ENCODE assay signal across 7 mouse cellular contexts in the genomic region with DNA sequence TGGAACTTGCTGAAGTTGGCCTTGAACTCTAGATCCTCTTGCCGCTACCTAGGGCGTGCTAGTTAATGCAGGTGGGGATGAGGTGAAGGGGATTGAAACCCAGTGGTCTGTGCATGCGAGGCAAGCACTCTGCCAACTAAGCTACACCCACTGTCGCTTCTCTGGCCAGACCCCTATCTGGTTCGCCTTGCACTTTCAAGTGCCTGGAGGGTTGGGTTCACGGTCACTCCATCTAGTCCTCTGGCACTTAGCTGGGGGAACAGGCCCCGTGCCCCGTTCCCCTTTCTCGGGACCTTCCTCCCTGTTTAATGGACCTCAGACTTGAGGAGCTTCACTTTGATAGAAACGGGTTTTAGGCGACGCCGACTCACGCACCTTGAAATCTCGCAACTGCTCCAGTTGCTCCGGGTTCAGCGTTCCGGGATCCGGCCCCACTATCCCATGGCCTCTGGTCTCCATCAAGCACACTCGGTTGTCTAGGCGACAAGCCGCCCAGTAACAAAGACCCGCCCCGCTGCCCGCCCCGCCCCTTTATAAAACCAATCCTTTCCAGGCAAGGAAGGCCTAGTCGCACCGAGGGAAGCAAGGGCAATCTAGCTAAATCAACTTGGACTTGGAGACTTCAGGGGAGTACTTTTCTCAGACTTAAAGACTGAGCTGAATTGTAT. TPM values are rescaled to one million over a fixed set of nuclear protein-coding genes. Genes with fewer than 3 reads are reported as not detected.
DNase-seq lines count a peak whose midpoint lies in the region; ATAC-seq and TF ChIP-seq lines count a peak whose summit lies in the region.

No protein-coding gene starts in this region.

- DNase-seq in R1 (ENCODE audit: low read depth, low spot score), result peak; percentile 81
- peak; percentile 81 for DNase-seq in embryo, embryonic 10 days (ENCODE audit: low spot score)
- DNase-seq in heart, embryonic 10.5 days (ENCODE audit: low spot score), result peak; percentile 92
- DNase-seq in lung, postnatal 14 days, result peak; percentile 55
- peak; percentile 83 for DNase-seq in stomach, postnatal 0 days (ENCODE audit: low spot score)
- no peak for DNase-seq in frontal cortex, postnatal 14 days (ENCODE audit: low spot score in 2 of 2)

- no peak for TF ChIP-seq CTCF in stomach, postnatal 0 days (IDR thresholded peaks at IDR 0.05; ENCODE audit: low read depth)

- peak overlapping the region; percentile 44 for H3K4me2 ChIP-seq in kidney, embryonic 16.5 days (replicated peaks; ENCODE audit: low read depth, low read length)
- peak overlapping the region; percentile 37; the same call in 1 of the 2 replicates for H3K4me2 ChIP-seq in stomach, postnatal 0 days (replicated peaks; ENCODE audit: low read depth)

- no peaks in the 10 kb centered on the region for H3K9me3 ChIP-seq in heart, embryonic 10.5 days
- H3K9me3 ChIP-seq in kidney, embryonic 16.5 days (ENCODE audit: low read length), result no peaks in the 10 kb centered on the region
- no peaks in the 10 kb centered on the region for H3K9me3 ChIP-seq in stomach, postnatal 0 days (ENCODE audit: control insufficient read depth, low read length)

- 0 out of 2 replicates have a peak overlapping the region, but pooled peaks have one; percentile 11 for H3K9ac ChIP-seq in kidney, embryonic 16.5 days (replicated peaks; ENCODE audit: low read length)
- H3K9ac ChIP-seq in stomach, postnatal 0 days (ENCODE audit: low read length), result no peak overlapping the region

- WGBS in heart, embryonic 10.5 days, result 9% methylated on average over 28 of the region's 28 CpGs
- WGBS in kidney, embryonic 16.5 days, result 11% methylated on average over 28 of the region's 28 CpGs
- WGBS in stomach, postnatal 0 days, result 13% methylated on average over 28 of the region's 28 CpGs

- no peak for TF ChIP-seq EP300 in stomach, postnatal 0 days (optimal IDR thresholded peaks at IDR 0.05)

- H3K36me3 ChIP-seq in heart, embryonic 10.5 days, result no peaks in the 10 kb centered on the region
- no peaks in the 10 kb centered on the region for H3K36me3 ChIP-seq in kidney, embryonic 16.5 days (ENCODE audit: insufficient read depth, low read length)
- H3K36me3 ChIP-seq in stomach, postnatal 0 days (ENCODE audit: control insufficient read depth, insufficient read depth, low read length), result no peaks in the 10 kb centered on the region

- no peaks in the 10 kb centered on the region for H3K27me3 ChIP-seq in heart, embryonic 10.5 days (ENCODE audit: insufficient read depth, poor library complexity, severe bottlenecking)
- H3K27me3 ChIP-seq in kidney, embryonic 16.5 days (ENCODE audit: insufficient read depth, low read length), result 0 out of 2 replicates have a peak, but pooled peaks cover 2% of the 10 kb centered on the region
- H3K27me3 ChIP-seq in stomach, postnatal 0 days (ENCODE audit: control insufficient read depth, insufficient read depth, low read length), result no peaks in the 10 kb centered on the region

- H3K27ac ChIP-seq in heart, embryonic 10.5 days, result peak overlapping the region; percentile 70; the same call in 1 of the 2 replicates
- H3K27ac ChIP-seq in kidney, embryonic 16.5 days (ENCODE audit: low read length), result 0 out of 2 replicates have a peak overlapping the region, but pooled peaks have one; percentile 34
- H3K27ac ChIP-seq in stomach, postnatal 0 days (replicated peaks), result peak overlapping the region; percentile 63; the same call in 1 of the 2 replicates

- peaks cover 32% of the 10 kb centered on the region for H3K4me1 ChIP-seq in heart, embryonic 10.5 days
- H3K4me1 ChIP-seq in kidney, embryonic 16.5 days (ENCODE audit: insufficient read depth, low read length), result peaks cover 14% of the 10 kb centered on the region
- H3K4me1 ChIP-seq in stomach, postnatal 0 days (replicated peaks; ENCODE audit: control insufficient read depth, insufficient read depth), result no peaks in the 10 kb centered on the region

- peak overlapping the region; percentile 49 for H3K4me3 ChIP-seq in heart, embryonic 10.5 days
- peak overlapping the region; percentile 14 for H3K4me3 ChIP-seq in kidney, embryonic 16.5 days (ENCODE audit: low read length)
- no peak overlapping the region for H3K4me3 ChIP-seq in stomach, postnatal 0 days (ENCODE audit: low read depth, low read length)

- peak; percentile 77; the same call in 1 of the 2 replicates for ATAC-seq in kidney, embryonic 16.5 days (ENCODE audit: low FRiP score, low TSS enrichment)
- ATAC-seq in stomach, postnatal 0 days (ENCODE audit: low FRiP score, low TSS enrichment), result peak; percentile 71

RNA-seq across cellular contexts. Expression of gene Celf3, which starts 5.5 kb away (rescaled TPM):
- 1.1 and 1.2 TPM in 2 replicates for polyA plus RNA-seq in heart, embryonic 10.5 days (2016; fragmentation: Nextera tagmentation; extraction: Ambion mirVana)
- 1.4 and 2.5 TPM in 2 replicates for polyA plus RNA-seq in kidney, embryonic 16.5 days (2015; fragmentation: Nextera tagmentation; extraction: Ambion mirVana)
- 11.0 and 11.6 TPM in 2 replicates for polyA plus RNA-seq in stomach, postnatal 0 days (2015; fragmentation: Nextera tagmentation; extraction: Ambion mirVana)

RNA-seq across cellular contexts. Expression of gene Riiad1, which starts 7.6 kb away (rescaled TPM):
- 5.8 and 6.6 TPM in 2 replicates for polyA plus RNA-seq in heart, embryonic 10.5 days (2016; fragmentation: Nextera tagmentation; extraction: Ambion mirVana)
- polyA plus RNA-seq in kidney, embryonic 16.5 days (2015; fragmentation: Nextera tagmentation; extraction: Ambion mirVana), result 0.99 and 1.7 TPM in 2 replicates
- 3.2 and 3.5 TPM in 2 replicates for polyA plus RNA-seq in stomach, postnatal 0 days (2015; fragmentation: Nextera tagmentation; extraction: Ambion mirVana)

RNA-seq across cellular contexts. Expression of gene Oaz3, which starts 28.9 kb away (rescaled TPM):
- 0.30 and 0.31 TPM in 2 replicates for polyA plus RNA-seq in heart, embryonic 10.5 days (2016; fragmentation: Nextera tagmentation; extraction: Ambion mirVana)
- 0.44 and 0.66 TPM in 2 replicates for polyA plus RNA-seq in kidney, embryonic 16.5 days (2015; fragmentation: Nextera tagmentation; extraction: Ambion mirVana)
- polyA plus RNA-seq in stomach, postnatal 0 days (2015; fragmentation: Nextera tagmentation; extraction: Ambion mirVana), result 0.21 and 0.28 TPM in 2 replicates

RNA-seq across cellular contexts. Expression of gene Mrpl9, which starts 29.5 kb away (rescaled TPM):
- polyA plus RNA-seq in heart, embryonic 10.5 days (2016; fragmentation: Nextera tagmentation; extraction: Ambion mirVana), result 64.6 and 67.1 TPM in 2 replicates
- polyA plus RNA-seq in kidney, embryonic 16.5 days (2015; fragmentation: Nextera tagmentation; extraction: Ambion mirVana), result 72.3 and 79.1 TPM in 2 replicates
- polyA plus RNA-seq in stomach, postnatal 0 days (2015; fragmentation: Nextera tagmentation; extraction: Ambion mirVana), result 47.6 and 50.7 TPM in 2 replicates

RNA-seq across cellular contexts. Expression of gene Tdrkh, which starts 59.5 kb away (rescaled TPM):
- polyA plus RNA-seq in heart, embryonic 10.5 days (2016; fragmentation: Nextera tagmentation; extraction: Ambion mirVana), result 9.3 and 11.1 TPM in 2 replicates
- polyA plus RNA-seq in kidney, embryonic 16.5 days (2015; fragmentation: Nextera tagmentation; extraction: Ambion mirVana), result 12.1 and 13.8 TPM in 2 replicates
- 3.8 and 4.0 TPM in 2 replicates for polyA plus RNA-seq in stomach, postnatal 0 days (2015; fragmentation: Nextera tagmentation; extraction: Ambion mirVana)

Comparison
In these comparisons a context has a peak if more than half of its experiments do, and no peak if none do; other contexts are left out.
1. DNase-seq: peak in R1 (single experiment), embryo, embryonic 10 days (single experiment), heart, embryonic 10.5 days (single experiment), lung, postnatal 14 days (single experiment) and stomach, postnatal 0 days (single experiment); none in frontal cortex, postnatal 14 days (0 of 2).
2. Peak in every context shown above with its lines, with median percentiles within 50 percentile points of each other: H3K27ac ChIP-seq.